Mouse (Mus musculus) heart, postnatal 0 days (tissue): ENCODE results near the gene Gabrb2. TPM values are rescaled to one million over a fixed set of nuclear protein-coding genes. Genes with fewer than 3 reads are reported as not detected.

Source experiments
- ATAC-seq: fragments of 200-750 bp; cut with Nextera tagmentation; 2 replicates; pipeline ENCODE4 v1.8.0; 2017; ENCODE audit warnings: low read depth, moderate number of reproducible peaks, moderate library complexity; ENCODE audit not compliant: insufficient read depth
- DNase-seq: peaks from one replicate; pipeline ENCODE4 v3.0.0-alpha.2; 2016; ENCODE audit warnings: low spot score
- H3K27ac ChIP-seq: fragments of 300-500 bp; sonication (generic); 2 replicates; pipeline ENCODE4 v1.5.1; 2014; ENCODE audit warnings: low read depth, mild to moderate bottlenecking
- H3K27me3 ChIP-seq: fragments of 300-500 bp; sonication (generic); 2 replicates; pipeline ENCODE4 v1.6.1; 2014; ENCODE audit warnings: low read length, mixed read lengths; ENCODE audit not compliant: control insufficient read depth, insufficient read depth
- H3K36me3 ChIP-seq: fragments of 300-500 bp; sonication (generic); replicated peaks from 2 replicates; pipeline ENCODE4 v1.6.1; 2014; ENCODE audit warnings: low read length, mixed read lengths; ENCODE audit not compliant: control insufficient read depth, insufficient read depth
- H3K4me1 ChIP-seq: fragments of 300-500 bp; sonication (generic); 2 replicates; pipeline ENCODE4 v1.6.1; 2014; ENCODE audit warnings: antibody characterized with exemption; ENCODE audit not compliant: control insufficient read depth, insufficient read depth
- H3K4me2 ChIP-seq: fragments of 300-500 bp; sonication (generic); 2 replicates; pipeline ENCODE4 v1.6.1; 2014; ENCODE audit warnings: low read depth, mild to moderate bottlenecking, low read length, moderate library complexity
- H3K4me3 ChIP-seq: fragments of 300-500 bp; sonication (generic); 2 replicates; pipeline ENCODE4 v1.5.1; 2014; ENCODE audit warnings: low read depth, low read length
- H3K9ac ChIP-seq: fragments of 300-500 bp; sonication (generic); replicated peaks from 2 replicates; pipeline ENCODE4 v1.6.1; 2014; ENCODE audit warnings: low read depth, low read length, mixed read lengths
- H3K9me3 ChIP-seq: fragments of 300-500 bp; sonication (generic); replicated peaks from 2 replicates; pipeline ENCODE4 v1.6.1; 2016; ENCODE audit warnings: low read length; ENCODE audit not compliant: control insufficient read depth
- CTCF ChIP-seq: IDR thresholded peaks from 2 replicates; pipeline ENCODE4 v1.5.1; 2016; ENCODE audit warnings: antibody characterized with exemption, control low read depth, low read depth
- EP300 ChIP-seq: IDR thresholded peaks from 2 replicates; pipeline ENCODE4 v1.6.1; 2016; ENCODE audit warnings: antibody characterized with exemption, low read depth
- WGBS: fragments of 180-500 bp; shearing (Covaris S2); extraction: QIAGEN DNeasy Blood & Tissue Kit; methylation state at CpG from one replicate; pipeline ENCODE4 v1.1.7; 2014; 5-methylcytosine and 5-hydroxymethylcytosine counted together
- polyA plus RNA-seq: library from polyadenylated mRNA; unstranded; fragments of >200 nt; fragmentation: Nextera tagmentation; extraction: Ambion mirVana; gene quantifications from 2 replicates; pipeline ENCODE4 v1.2.1, GENCODE M21; 2015
- total RNA-seq: library from RNA; depleted of rRNA; stranded (reverse); fragments of >200 nt; gene quantifications from 2 replicates; pipeline ENCODE4 v1.2.3, GENCODE M21; 2014; ENCODE audit warnings: low replicate concordance

Gabrb2 gene
- total and polyA plus RNA-seq, 2 experiments from 2014 or later: 0.11 to 0.18 TPM

DNA sequence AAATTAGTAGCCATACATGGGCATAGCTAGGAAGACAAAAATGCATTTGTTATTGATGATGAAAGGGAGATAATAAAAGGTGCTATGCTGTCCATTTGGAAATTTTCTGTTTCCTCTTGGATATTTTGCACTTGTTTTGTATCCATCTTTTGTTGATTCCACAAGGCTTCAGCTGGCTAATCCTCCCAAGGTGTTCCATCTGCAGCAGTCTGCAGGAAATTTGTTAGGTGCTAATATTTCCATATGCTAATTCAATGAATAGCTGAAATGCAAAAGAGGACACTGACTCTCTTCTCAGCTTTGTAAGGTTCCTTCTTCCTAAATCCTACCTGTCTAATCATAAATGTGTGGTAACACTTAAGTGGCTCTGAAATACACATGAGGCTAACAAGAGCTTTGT lies 24.1 kb downstream of the Gabrb2 start:
- Histone ChIP-seq H3K36me3 (no peaks in the 10 kb centered on the region), H3K9me3 (no peaks in the 10 kb centered on the region), H3K4me3 (no peak overlapping the region), H3K27me3 (no peaks in the 10 kb centered on the region), H3K9ac (no peak overlapping the region), H3K4me2 (no peak overlapping the region), H3K4me1 (no peaks in the 10 kb centered on the region), H3K27ac (no peak overlapping the region)
- DNase-seq (no peak), ATAC-seq (no peak)
- no peak for TF ChIP-seq EP300
- no peak for TF ChIP-seq CTCF

DNA sequence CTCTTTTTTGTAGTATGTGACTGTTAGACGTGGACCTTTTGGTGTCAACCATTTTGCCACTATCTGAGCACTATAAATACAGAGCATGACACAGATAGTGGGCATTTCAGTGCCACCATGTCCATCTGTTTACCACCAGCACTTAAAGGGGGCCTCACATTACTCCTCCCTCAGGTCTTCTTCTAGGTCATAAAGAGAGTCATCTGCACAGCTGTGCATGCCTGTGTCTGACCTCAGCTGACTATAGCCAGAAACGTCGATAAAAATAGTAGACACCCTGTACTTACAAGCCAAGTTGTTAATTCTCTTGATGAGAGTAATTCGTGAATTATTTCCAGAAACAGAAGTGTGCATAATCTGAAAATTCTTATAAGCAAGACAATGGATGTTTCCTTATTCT lies 29.4 kb downstream of the Gabrb2 start:
- Histone ChIP-seq H3K9ac (no peak overlapping the region), H3K27me3 (no peaks in the 10 kb centered on the region), H3K27ac (no peak overlapping the region), H3K4me3 (no peak overlapping the region), H3K4me2 (no peak overlapping the region), H3K9me3 (no peaks in the 10 kb centered on the region), H3K4me1 (no peaks in the 10 kb centered on the region), H3K36me3 (no peaks in the 10 kb centered on the region)
- TF ChIP-seq EP300 (no peak), CTCF (no peak)
- ATAC-seq (no peak), DNase-seq (no peak)
- 48% methylated on average over 4 of the region's 4 CpGs for WGBS

DNA sequence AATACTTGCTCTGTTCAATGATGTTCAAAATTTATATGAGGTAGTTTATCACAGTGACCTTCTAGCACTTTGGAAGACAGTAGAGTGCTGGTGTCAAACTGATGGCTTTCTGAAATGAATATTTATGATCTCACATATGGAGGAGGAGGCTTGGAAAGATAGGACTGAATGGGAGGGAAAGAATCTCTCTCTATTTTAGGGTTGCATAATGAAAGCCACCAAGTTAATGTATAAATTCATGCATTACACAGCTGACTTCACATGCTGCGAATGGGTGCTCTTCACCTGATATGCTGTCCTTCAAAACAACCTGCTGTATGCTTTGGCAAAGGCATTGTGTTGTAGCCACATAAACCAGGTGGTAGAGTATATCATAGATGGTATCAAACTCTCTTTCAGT lies 44.6 kb downstream of the Gabrb2 start:
- TF ChIP-seq EP300 (no peak), CTCF (no peak)
- no peak overlapping the region for H3K27ac ChIP-seq
- no peaks in the 10 kb centered on the region for H3K27me3 ChIP-seq
- ATAC-seq (no peak), DNase-seq (no peak)
- no peaks in the 10 kb centered on the region for H3K36me3 ChIP-seq
- 74% methylated on average over 1 of the region's 1 CpGs for WGBS
- no peak overlapping the region for H3K4me2 ChIP-seq
- H3K9me3 ChIP-seq: no peaks in the 10 kb centered on the region
- H3K4me3 ChIP-seq: no peak overlapping the region
- no peaks in the 10 kb centered on the region for H3K4me1 ChIP-seq
- no peak overlapping the region for H3K9ac ChIP-seq

DNA sequence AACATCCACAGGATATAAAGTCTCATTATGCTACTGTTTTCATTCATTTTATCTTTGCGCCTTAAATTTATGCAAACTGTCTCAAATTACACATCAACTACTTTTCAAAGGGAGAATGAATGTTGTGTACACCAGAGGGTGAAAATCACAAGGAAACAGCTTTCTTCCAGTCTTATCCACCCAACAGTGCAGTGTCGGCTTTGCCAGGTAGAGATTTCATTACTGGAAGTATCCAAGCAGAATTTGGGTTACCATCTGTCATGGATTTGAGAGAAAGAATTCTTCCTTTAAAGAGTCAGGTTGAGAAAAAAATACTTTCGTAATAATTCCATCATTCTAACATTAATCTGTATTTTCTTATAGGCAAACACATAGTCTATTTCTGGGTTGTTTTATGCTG lies 48.8 kb downstream of the Gabrb2 start:
- H3K9ac ChIP-seq: no peak overlapping the region
- no peak for ATAC-seq
- whole genome bisulfite sequencing: 84% methylated on average over 3 of the region's 3 CpGs

DNA sequence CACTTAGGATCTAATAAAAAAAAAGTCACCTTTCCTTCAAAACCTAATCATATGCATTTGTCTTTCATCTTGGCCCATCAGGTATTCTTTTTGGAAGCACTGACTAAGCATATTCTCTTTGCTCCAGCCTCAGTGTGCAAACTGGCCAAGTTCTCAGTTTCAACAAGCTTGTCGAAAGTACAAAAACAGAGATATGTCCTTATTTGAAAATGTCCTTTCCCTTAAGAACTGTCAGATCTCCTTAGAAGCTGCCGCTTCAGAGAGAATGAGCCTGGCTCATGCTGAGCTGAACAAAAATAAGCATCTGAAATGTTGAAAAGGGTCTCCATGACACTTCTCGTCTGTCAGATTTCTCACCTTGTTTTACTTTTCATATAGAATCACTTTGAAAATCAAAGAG lies 55.0 kb downstream of the Gabrb2 start:
- H3K4me1 ChIP-seq: no peaks in the 10 kb centered on the region
- ATAC-seq (no peak), DNase-seq (no peak)
- 70% methylated on average over 3 of the region's 3 CpGs for WGBS
- no peak overlapping the region for H3K27ac ChIP-seq
- TF ChIP-seq CTCF (no peak), EP300 (no peak)
- no peaks in the 10 kb centered on the region for H3K27me3 ChIP-seq
- H3K4me2 ChIP-seq: no peak overlapping the region
- no peak overlapping the region for H3K9ac ChIP-seq
- no peaks in the 10 kb centered on the region for H3K36me3 ChIP-seq
- H3K9me3 ChIP-seq: no peaks in the 10 kb centered on the region
- no peak overlapping the region for H3K4me3 ChIP-seq

More for the DNA sequence above, 48.8 kb downstream of the Gabrb2 start:
- Histone ChIP-seq H3K9me3 (no peaks in the 10 kb centered on the region), H3K36me3 (no peaks in the 10 kb centered on the region), H3K4me3 (no peak overlapping the region), H3K4me2 (no peak overlapping the region), H3K27ac (no peak overlapping the region), H3K4me1 (no peaks in the 10 kb centered on the region), H3K27me3 (no peaks in the 10 kb centered on the region)
- TF ChIP-seq EP300 (no peak), CTCF (no peak)
- DNase-seq: no peak

DNA sequence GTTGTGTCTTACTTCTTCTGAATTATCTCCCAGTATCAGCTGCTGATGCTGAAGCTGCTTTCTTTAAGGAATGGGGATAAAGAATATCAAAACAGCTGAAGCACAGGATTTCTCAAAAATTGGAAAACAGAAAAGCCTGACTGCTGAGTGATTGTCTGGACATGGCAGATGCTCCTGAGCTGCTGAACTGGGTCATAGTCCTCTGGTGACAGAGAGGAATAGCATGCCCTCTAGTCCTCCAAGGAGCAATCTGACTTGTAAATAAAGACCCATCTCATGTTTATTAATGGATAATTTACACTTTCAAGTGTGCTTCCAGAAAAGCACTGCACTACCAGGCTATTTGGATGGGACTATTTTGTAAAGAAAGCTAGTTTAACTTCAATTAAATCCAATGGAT lies 68.1 kb downstream of the Gabrb2 start:
- no peak overlapping the region for H3K27ac ChIP-seq

More for the DNA sequence above, 68.1 kb downstream of the Gabrb2 start:
- Histone ChIP-seq H3K9ac (no peak overlapping the region), H3K27me3 (no peaks in the 10 kb centered on the region), H3K36me3 (no peaks in the 10 kb centered on the region), H3K9me3 (no peaks in the 10 kb centered on the region), H3K4me1 (no peaks in the 10 kb centered on the region), H3K4me3 (no peak overlapping the region), H3K4me2 (no peak overlapping the region)
- no peak for TF ChIP-seq EP300
- DNase-seq (no peak), ATAC-seq (no peak)
